Mouse (Mus musculus): ENCODE measurements at regions not wholly inside any gene's neighbourhood (a gene's known extent, or its start where the extent isn't known, plus 50 kb on each side); places are given as distances from the start of the nearest gene placed in this dataset.
A peak's percentile ranks its signal among the peaks of the same experiment; 100 is the strongest.

DNA sequence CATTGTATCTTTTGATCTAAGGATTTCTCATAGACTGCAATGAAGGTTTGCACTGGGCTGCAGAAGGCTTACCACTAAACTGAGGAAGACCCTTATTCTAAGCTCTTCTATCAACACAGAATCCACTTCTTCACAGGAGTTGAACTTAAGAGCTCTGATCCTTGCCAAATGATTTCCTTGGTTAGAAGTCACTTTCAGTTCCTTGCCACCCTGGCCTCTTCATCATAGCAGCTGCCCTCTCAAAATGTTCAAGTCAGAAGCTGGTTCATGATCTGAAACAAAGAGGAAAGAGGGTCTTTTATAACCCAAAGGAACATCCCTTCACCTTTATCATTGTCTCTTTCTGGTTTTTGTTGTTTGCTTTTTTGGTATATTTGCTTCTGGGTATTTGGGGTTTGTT, 131.6 kb downstream of the Basp1 start:
- peaks cover 7% of the 10 kb centered on the region; the same call in 1 of the 2 replicates for H3K4me1 ChIP-seq
- no peak overlapping the region for H3K4me3 ChIP-seq (replicated peaks)
- ATAC-seq (replicated peaks; ENCODE audit: low FRiP score), result no peak
- no peak overlapping the region for H3K4me2 ChIP-seq
- H3K27me3 ChIP-seq, result peaks cover 43% of the 10 kb centered on the region
- no peak overlapping the region for H3K9ac ChIP-seq
- no peaks in the 10 kb centered on the region for H3K36me3 ChIP-seq
- H3K27ac ChIP-seq, result no peak overlapping the region
- H3K9me3 ChIP-seq (replicated peaks), result no peaks in the 10 kb centered on the region

DNA sequence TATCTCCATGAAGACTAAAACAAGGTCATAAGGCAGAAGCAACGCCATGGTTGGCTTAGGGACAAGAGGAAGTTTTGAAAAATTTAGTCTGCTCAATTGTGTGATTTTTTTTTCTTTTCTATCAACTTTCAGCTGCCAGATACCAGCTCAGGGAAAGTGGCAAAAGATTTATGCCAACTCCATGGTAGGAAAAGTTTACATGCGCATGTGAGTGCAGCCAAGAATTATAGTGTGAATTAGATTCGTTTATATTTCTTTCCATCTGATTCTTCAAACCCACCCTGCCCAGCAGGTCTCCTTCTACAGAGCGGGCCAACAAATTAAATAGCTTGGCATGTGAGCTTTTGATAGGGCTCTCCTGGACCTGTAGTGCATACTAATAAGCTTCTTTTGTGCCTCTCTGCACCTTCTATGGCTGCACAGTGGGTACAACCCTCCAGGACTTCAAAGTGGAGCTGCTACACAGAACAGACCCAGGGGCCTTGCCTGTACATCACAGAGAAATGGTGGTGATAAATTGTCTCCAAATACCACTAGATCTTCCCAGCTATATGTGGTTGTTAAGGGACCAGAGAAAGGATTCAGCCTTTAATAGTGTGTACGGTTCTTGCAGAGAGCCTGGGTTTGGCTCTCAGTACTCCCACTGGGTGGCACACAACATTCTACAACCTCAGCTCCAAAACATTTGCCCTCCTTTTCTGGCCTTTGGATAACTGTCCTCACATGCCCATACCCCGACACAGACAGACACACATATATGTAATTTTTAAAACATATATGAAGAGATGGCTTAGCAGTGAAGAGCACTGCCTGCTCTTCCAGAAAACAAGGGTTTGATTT, 135.0 kb downstream of the Basp1 start:
- no peaks in the 10 kb centered on the region for H3K36me3 ChIP-seq
- peaks cover 34% of the 10 kb centered on the region for H3K27me3 ChIP-seq
- ATAC-seq (replicated peaks; ENCODE audit: low FRiP score), result no peak
- no peaks in the 10 kb centered on the region for H3K4me1 ChIP-seq
- H3K9ac ChIP-seq, result no peak overlapping the region
- H3K9me3 ChIP-seq (replicated peaks), result no peaks in the 10 kb centered on the region
- no peak overlapping the region for H3K27ac ChIP-seq
- H3K4me3 ChIP-seq (replicated peaks), result no peak overlapping the region
- H3K4me2 ChIP-seq, result no peak overlapping the region
- WGBS, result 76% methylated on average over 6 of the region's 6 CpGs

DNA sequence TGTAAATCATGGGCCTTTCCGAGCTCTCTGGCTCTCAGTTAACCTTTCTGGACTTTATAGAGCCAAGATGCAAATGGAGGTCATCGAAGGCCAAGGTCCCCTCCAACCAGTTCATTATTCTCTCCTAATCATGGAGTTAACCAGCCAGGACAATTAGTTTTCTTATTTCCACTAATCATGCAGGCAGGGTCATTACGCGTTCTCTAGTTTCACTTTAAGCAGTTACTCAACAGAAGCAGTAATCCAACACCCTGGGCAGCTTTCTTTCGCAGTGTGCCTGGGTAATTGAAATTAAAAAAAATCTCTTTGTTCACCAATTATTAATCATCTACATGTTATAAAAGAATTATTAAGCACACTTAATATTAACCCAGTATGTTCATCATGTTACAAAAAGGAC, 137.3 kb downstream of the Basp1 start:
- no peak overlapping the region for H3K4me3 ChIP-seq (replicated peaks)
- peaks cover 34% of the 10 kb centered on the region for H3K27me3 ChIP-seq
- H3K4me2 ChIP-seq, result no peak overlapping the region
- no peaks in the 10 kb centered on the region for H3K9me3 ChIP-seq (replicated peaks)
- no peaks in the 10 kb centered on the region for H3K36me3 ChIP-seq
- no peak overlapping the region for H3K9ac ChIP-seq
- no peak overlapping the region for H3K27ac ChIP-seq
- no peaks in the 10 kb centered on the region for H3K4me1 ChIP-seq
- 43% methylated on average over 5 of the region's 5 CpGs for WGBS
- peak; percentile 62; the same call in 1 of the 2 replicates for ATAC-seq (replicated peaks; ENCODE audit: low FRiP score)

DNA sequence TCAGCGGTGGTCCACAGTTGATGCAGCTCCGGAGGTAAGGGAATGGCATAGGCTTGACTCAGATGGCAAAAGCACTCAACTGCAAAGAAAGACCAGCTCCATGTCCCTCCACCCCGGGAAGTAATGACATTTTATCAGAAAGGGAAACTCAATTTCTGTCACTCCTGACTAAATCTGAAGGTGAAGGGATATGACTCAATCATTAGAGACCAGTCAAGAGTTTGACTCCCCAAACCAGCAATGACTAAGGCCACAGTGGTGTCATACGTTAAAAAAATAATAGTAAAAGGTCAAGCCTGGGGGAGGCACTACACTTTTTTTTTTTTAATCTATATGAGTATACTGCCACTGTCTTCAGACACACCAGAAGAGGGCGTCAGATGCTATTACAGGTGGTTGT, 141.7 kb downstream of the Basp1 start:
- Histone ChIP-seq H3K9me3 (replicated peaks) (no peaks in the 10 kb centered on the region), H3K27ac (no peak overlapping the region), H3K9ac (no peak overlapping the region), H3K36me3 (no peaks in the 10 kb centered on the region), H3K4me1 (0 out of 2 replicates have a peak, but pooled peaks cover 2% of the 10 kb centered on the region), H3K4me2 (no peak overlapping the region), H3K4me3 (replicated peaks) (no peak overlapping the region), H3K27me3 (0 out of 2 replicates have a peak, but pooled peaks cover 20% of the 10 kb centered on the region)
- 83% methylated on average over 5 of the region's 5 CpGs for WGBS
- ATAC-seq (replicated peaks; ENCODE audit: low FRiP score), result no peak

DNA sequence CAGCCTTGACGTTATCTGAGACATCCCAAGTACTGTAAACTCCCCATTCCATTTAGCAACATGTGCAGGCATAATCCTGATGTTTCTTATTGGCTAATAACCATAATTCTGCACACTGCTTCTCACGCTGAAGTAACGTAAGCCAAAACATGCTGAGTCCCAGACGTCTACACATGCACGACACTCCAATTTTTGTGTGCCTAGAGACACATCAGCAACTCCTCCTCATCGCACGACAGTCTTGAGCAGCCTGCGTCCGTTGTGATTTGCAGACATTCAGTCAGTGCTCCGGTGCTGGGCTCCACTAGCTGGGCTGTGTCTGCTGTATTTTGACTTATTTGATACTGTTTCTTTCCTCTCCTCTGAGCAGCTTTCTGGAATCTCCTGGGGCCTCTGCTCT, 143.2 kb downstream of the Basp1 start:
- Histone ChIP-seq H3K27ac (no peak overlapping the region), H3K36me3 (no peaks in the 10 kb centered on the region), H3K9me3 (replicated peaks) (no peaks in the 10 kb centered on the region), H3K4me2 (no peak overlapping the region), H3K9ac (no peak overlapping the region), H3K27me3 (0 out of 2 replicates have a peak, but pooled peaks cover 20% of the 10 kb centered on the region), H3K4me1 (0 out of 2 replicates have a peak, but pooled peaks cover 2% of the 10 kb centered on the region), H3K4me3 (replicated peaks) (no peak overlapping the region)
- no peak for ATAC-seq (replicated peaks; ENCODE audit: low FRiP score)
- 64% methylated on average over 10 of the region's 10 CpGs for WGBS

DNA sequence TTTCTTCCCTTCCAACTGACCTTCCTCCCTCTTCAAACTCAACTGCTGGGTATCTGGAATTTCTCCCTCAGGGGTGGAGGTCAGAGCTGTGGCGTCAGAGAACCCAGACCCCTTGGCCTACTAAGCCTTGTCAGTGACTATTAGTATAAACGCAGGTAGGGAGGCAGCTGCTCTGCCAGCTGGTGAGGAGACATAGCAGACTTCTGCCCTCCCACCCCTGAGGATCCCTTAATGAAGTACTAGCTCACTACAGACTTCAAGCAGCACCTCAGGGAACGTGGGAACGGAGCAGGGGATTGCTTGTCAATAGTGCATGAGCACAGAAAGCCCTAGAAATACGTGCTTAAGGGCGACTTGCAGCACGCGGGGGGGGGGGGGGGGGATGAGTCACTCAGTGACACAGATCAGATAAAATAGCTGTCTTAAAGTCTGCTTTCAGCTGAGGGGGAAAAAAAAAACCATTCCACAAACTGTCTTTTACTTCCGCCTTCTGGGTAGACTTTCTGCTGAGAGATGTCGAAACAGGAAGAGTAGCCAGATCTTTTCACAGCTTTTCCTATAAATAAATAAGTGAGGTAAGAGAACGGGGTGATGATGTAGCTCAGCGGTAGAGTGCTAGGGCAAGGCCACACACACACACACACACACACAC, 144.1 kb downstream of the Basp1 start:
- 0 out of 2 replicates have a peak, but pooled peaks have one; percentile 33 for ATAC-seq (replicated peaks; ENCODE audit: low FRiP score)

DNA sequence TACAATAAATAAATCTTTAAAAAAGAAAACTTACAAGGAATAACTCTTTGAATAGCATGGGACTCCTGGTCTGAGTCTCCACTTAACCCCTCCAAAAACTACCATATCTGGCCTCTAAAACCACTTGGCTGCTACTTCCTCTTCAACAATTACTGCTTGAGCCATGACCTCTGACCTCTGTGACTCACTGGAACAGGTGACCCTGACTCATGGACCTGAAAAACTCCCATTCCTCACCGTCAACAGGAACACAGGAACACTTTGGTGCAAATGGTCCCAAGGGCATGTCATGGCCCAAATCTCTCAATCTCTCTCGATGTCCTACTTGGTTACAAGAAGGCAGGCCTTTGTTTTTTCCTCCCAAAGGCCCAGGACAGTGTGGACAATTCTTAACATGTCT, 145.1 kb downstream of the Basp1 start:
- Histone ChIP-seq H3K4me1 (0 out of 2 replicates have a peak, but pooled peaks cover 2% of the 10 kb centered on the region), H3K9ac (no peak overlapping the region), H3K27ac (no peak overlapping the region), H3K36me3 (no peaks in the 10 kb centered on the region), H3K9me3 (replicated peaks) (no peaks in the 10 kb centered on the region), H3K4me3 (replicated peaks) (no peak overlapping the region), H3K4me2 (no peak overlapping the region), H3K27me3 (0 out of 2 replicates have a peak, but pooled peaks cover 10% of the 10 kb centered on the region)
- WGBS, result 54% methylated on average over 2 of the region's 2 CpGs
- no peak for ATAC-seq (replicated peaks; ENCODE audit: low FRiP score)

More for the DNA sequence above, 144.1 kb downstream of the Basp1 start:
- Histone ChIP-seq H3K36me3 (no peaks in the 10 kb centered on the region), H3K4me1 (0 out of 2 replicates have a peak, but pooled peaks cover 2% of the 10 kb centered on the region), H3K27me3 (0 out of 2 replicates have a peak, but pooled peaks cover 15% of the 10 kb centered on the region), H3K9ac (no peak overlapping the region), H3K4me3 (replicated peaks) (no peak overlapping the region), H3K4me2 (no peak overlapping the region), H3K9me3 (replicated peaks) (no peaks in the 10 kb centered on the region), H3K27ac (no peak overlapping the region)
- 52% methylated on average over 11 of the region's 12 CpGs for WGBS

DNA sequence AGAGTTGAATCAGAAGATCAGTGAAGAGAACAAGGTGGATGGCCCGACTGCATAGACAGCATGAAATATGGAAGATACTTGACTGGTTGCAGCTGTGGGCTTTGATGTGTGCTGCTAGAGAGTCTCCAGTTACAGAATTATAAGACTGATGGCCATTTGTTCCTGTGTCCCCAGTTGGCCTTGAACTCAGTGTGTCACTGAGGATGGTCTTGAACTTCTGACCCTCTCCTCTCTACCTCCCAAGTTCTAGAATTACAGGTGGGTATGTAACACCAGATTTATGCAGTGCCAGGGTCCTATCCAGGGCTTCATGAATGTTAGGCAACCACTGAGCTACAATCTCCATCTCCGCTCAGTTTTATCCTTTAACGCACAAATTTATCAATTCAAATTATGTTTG, 146.1 kb downstream of the Basp1 start:
- H3K4me2 ChIP-seq, result no peak overlapping the region
- H3K9me3 ChIP-seq (replicated peaks), result no peaks in the 10 kb centered on the region
- 0 out of 2 replicates have a peak, but pooled peaks cover 2% of the 10 kb centered on the region for H3K4me1 ChIP-seq
- no peak overlapping the region for H3K4me3 ChIP-seq (replicated peaks)
- peak; percentile 29; the same call in 1 of the 2 replicates for ATAC-seq (replicated peaks; ENCODE audit: low FRiP score)
- 0 out of 2 replicates have a peak, but pooled peaks cover 3% of the 10 kb centered on the region for H3K27me3 ChIP-seq
- WGBS, result 59% methylated on average over 3 of the region's 3 CpGs
- H3K27ac ChIP-seq, result no peak overlapping the region
- H3K36me3 ChIP-seq, result no peaks in the 10 kb centered on the region
- no peak overlapping the region for H3K9ac ChIP-seq

DNA sequence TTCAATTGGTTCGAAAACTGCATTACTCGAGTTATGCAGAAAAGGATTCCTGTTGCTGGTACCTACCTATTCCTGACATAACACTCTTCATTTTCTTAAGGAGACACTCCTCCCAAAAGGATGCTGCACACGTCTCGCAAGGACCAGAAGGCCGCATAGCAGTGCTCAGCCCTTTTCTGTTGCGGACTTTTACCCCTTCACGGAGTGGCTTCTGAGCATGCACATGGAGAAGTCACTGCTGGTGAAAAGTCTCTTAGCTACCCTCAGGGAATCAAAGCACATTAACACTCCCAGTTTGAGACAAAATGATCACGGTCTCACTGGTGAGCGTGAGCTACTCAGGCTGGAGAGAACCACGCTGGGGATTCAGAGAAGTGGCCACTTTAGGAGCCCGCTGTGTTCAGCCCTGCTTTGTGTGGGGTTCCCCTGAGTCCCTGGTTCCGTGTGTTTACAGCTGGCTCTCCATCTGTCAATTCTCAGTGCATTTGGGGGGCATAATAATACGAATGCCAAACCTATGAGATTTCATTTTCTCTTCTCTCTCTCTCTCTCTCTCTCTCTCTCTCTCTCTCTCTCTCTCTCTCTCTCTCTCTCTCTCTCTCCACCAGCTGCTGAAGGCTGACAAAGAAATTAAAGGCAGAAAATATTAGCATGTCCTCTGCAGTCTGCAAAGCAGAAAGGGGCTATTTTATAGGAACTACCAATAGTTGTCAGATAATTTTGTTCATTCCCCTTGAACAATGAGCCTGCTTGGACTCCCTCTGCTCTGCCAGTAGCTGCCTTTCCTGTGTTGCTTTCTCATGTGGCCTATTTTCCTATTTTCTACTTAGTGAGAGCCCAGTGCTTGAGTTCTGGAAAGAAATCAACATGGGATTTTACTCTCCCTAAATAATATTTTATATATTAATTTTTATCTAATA, 160.7 kb downstream of the Basp1 start:
- no peak for ATAC-seq (replicated peaks; ENCODE audit: low FRiP score)
- H3K36me3 ChIP-seq, result no peaks in the 10 kb centered on the region
- no peaks in the 10 kb centered on the region for H3K4me1 ChIP-seq
- no peak overlapping the region for H3K4me3 ChIP-seq (replicated peaks)
- H3K27ac ChIP-seq, result no peak overlapping the region
- H3K27me3 ChIP-seq, result no peaks in the 10 kb centered on the region
- H3K9me3 ChIP-seq (replicated peaks), result no peaks in the 10 kb centered on the region
- H3K9ac ChIP-seq, result no peak overlapping the region
- WGBS, result 83% methylated on average over 13 of the region's 13 CpGs
- H3K4me2 ChIP-seq, result no peak overlapping the region

DNA sequence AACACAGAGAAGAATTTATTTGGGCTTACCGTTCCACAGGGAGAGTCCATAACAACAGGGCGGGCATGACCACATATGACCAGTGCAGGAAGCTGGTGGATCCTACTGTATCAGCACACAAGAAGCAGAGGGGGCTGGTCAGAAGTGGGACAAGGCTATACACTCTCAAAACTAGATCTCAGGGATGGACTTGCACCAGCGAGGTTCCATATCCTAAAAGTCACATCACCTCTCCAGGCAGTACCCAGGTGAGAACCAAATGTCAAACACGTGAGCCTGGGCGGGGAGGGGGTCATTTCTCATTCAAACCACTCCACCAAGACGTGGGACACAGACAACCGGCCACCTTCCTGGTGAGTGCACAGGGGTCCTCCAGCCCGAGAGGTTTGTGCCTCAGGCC, 167.9 kb downstream of the Basp1 start:
- no peaks in the 10 kb centered on the region for H3K4me1 ChIP-seq
- ATAC-seq (replicated peaks; ENCODE audit: low FRiP score), result no peak
- 95% methylated on average over 8 of the region's 8 CpGs for WGBS
- H3K9me3 ChIP-seq (replicated peaks), result no peaks in the 10 kb centered on the region
- H3K27me3 ChIP-seq, result no peaks in the 10 kb centered on the region
- no peak overlapping the region for H3K27ac ChIP-seq
- H3K36me3 ChIP-seq, result no peaks in the 10 kb centered on the region
- no peak overlapping the region for H3K9ac ChIP-seq
- H3K4me2 ChIP-seq, result no peak overlapping the region
- no peak overlapping the region for H3K4me3 ChIP-seq (replicated peaks)

DNA sequence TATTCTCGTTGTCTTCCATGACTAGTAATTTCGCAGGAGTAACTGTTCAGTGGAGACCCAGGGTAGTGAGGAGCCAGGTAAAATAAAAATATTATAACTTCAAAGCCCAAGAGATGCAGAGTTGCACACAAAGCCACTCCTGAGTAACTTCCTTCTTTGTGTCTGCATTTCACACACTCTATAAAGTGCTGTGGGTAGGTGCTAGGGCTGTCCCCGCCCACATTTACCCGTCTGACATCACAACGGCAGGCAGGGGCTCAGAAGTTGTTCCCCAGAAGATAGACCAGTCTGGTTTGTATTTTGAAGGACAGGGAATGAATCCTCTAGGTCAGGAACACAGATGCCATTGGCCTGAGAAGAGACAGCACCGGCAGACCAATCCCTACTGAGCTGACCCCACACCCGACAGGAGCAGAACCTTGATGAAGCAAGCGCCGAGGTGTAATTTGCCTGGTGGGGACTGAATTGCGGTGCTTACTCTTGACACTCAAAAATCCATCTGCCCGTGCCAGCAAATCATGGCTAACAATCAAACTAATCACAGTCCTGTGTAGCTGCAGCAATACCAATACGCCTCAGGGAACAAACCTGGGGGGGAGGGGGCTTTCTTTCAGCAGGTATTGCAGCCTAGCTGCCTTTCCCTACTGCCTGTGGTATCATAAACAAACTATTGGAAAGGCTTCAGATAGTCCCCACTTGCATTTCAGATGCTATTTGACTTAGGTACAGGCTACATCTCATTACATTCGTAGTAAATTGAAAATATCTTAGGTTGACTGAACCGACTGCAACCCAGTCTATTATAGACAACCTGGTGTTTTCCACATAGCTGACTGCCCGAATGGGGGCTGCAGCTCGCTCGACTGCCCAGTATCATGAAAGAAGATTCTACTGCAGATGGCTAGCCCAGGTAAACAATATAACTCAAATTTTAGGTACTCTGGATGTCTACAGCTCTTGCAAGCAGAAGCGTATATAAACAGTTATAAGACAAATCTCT, 175.6 kb downstream of the Basp1 start:
- WGBS, result 57% methylated on average over 18 of the region's 18 CpGs
- H3K4me1 ChIP-seq, result no peaks in the 10 kb centered on the region
- H3K27me3 ChIP-seq, result no peaks in the 10 kb centered on the region
- no peak overlapping the region for H3K4me3 ChIP-seq (replicated peaks)
- no peak overlapping the region for H3K9ac ChIP-seq
- H3K9me3 ChIP-seq (replicated peaks), result no peaks in the 10 kb centered on the region
- no peak for ATAC-seq (replicated peaks; ENCODE audit: low FRiP score)
- H3K36me3 ChIP-seq, result no peaks in the 10 kb centered on the region
- H3K27ac ChIP-seq, result no peak overlapping the region
- no peak overlapping the region for H3K4me2 ChIP-seq

Data from kidney, embryonic 15.5 days (tissue).